Mouse (Mus musculus) CH12F3 (cell line): ENCODE data around the gene Wwp2.

Experiments used
- in situ Hi-C: fragments of 300-500 bp; cut with MboI; formaldehyde crosslinking; loops from 2 replicates; pipeline ENCODE4 v1.14.3; 2020; ENCODE audit warnings: low sequenced_read_pairs

Wwp2 gene

DNA sequence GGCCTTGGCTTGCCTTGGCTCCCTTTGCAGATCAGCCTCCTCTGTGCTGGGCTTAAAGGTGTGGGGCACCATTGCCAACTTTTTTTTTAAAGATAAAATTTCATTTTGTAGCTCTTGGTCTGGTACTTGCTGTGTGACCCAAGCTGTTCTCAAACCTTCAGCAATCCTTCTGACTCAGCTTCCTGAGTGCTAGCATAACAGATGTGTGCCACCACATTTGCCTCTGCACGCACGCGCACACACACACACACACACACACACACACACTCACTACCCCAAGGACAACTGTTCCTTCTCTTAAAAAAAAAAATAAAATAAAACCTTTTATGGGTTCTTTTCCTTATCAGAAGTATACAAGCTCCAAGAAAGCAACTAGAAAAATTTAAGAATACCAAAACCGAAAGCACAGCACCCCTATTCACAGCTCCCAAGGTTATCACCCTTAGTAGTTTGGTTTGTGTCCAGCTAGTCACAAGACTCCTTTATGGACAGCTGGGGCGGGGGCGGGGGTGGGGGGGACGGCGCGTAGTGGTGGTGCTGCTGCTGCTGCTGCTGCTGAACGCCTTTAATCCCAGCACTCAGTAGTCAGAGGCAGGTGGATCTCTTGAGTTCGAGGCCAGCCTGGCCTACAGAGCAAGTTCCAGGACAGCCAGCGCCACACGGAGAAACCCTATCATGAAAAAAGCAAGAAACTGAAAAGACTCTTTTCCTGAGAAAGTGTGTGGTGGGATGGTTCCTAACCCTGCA, 68.2 kb downstream of the Wwp2 start:
- in situ Hi-C loops = no loop called here

GRCm38 (mm10) chr8:107505271-107505670, 69.1 kb downstream of the Wwp2 start:
- in situ Hi-C loops = no loop called here

DNA sequence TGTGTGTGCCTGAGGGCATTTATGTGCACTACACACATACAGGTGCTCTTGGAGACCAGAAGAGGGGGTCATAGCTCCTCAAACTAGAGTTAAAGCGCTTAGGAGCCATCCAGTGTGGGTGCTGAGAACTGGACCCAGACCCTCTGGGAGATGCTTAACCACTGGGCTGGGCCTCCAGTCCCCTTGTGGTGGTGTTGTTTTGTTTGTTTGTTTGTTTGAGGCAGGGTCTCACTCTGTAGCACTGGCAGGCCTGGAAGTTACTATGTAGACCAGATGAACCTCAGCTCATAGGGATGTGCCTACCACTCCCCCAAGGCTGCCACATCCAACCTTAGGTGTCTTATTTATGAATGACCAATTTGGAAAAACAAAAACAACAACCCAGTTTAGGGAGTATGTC, 70.9 kb downstream of the Wwp2 start:
- in situ Hi-C loops = no loop called here

DNA sequence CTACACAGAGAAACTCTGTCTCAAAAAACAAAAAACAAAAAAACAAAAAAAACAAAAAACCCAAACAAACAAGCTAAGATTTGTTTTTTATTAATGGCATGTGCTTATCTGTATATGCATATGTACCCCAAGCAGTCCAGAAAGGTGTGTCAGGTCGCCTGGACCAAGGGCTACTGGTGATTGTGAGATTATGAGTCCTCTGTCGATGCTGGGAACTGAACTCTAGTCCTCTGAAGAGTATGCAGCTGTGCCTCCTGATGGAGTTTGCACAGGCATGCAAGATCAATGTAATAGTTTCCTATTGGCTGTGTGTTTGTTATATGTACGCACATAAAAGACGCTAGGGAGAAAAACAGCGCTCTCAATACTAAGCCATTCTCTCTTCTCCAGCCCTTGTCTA, 74.0 kb downstream of the Wwp2 start:
- in situ Hi-C loops = no loop called here

- in situ Hi-C loops = no loop called here
Measured at GRCm38 (mm10) chr8:107510766-107511165, 74.6 kb downstream of the Wwp2 start.

DNA sequence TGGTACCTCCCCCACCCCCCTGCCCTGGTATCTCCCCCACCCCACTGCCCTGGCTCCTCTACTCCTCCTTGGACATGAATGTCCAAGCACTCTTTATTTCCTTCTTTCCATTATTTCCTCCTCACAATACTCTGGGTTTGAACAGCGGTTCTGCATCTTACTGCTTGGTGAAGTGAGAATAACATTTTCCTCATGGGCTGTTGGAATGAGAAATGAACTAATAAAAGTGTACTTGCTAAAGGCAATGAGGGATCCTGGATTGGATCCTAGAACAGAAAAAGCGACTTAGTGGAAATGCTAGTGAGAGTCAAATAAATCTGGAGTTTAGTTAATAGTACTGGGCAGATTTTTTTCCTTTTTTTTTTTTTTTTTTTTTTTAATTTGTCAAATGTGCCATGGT, 77.1 kb downstream of the Wwp2 start:
- in situ Hi-C loops = no loop called here

DNA sequence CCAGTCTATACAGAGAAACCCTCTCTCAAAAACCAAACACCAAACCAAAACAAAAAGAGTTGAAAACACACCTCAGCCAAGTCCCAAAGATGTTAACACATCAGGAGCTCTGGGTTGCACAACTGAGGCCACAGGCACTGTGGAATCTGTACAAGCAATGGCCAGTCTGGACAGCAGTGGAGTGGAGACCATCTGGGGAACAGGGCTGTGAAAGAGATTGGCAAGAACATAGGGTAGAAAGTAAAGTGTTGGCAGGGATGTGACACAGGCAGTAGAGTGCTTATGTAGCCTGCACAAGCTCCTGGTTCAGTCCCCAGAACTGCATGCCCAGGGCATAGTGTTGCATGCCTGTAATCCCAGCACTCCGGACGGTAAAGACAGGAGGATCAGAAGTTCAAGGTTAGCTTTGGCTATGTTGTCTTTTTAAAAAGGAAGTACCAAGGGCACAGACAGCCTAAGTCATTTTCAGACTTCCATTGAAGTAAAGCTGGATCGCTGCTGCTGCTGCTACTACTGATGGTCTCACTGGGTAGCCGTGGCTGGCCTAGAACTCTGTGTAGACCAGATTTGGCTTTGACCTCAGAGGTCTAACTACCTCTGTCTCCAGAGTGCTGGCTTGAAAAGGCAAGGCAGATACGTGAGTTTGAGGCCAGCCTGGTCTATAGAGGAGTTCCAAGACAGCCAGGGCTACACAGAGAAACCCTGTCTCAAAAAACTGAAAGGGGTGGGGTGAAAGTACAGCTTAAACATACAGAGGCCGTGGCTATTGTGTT, 79.0 kb downstream of the Wwp2 start:
- in situ Hi-C loops = no loop called here

- in situ Hi-C loops = no loop called here
Measured at GRCm38 (mm10) chr8:107518726-107519125, 82.6 kb downstream of the Wwp2 start.

- in situ Hi-C loops = no loop called here
Measured at GRCm38 (mm10) chr8:107519860-107520259, 83.7 kb downstream of the Wwp2 start.

GRCm38 (mm10) chr8:107521788-107522554, 85.8 kb downstream of the Wwp2 start:
- in situ Hi-C loops = no loop called here

GRCm38 (mm10) chr8:107522555-107522833, 86.3 kb downstream of the Wwp2 start:
- in situ Hi-C loops = no loop called here

GRCm38 (mm10) chr8:107524535-107524934, 88.4 kb downstream of the Wwp2 start:
- in situ Hi-C loops = no loop called here

DNA sequence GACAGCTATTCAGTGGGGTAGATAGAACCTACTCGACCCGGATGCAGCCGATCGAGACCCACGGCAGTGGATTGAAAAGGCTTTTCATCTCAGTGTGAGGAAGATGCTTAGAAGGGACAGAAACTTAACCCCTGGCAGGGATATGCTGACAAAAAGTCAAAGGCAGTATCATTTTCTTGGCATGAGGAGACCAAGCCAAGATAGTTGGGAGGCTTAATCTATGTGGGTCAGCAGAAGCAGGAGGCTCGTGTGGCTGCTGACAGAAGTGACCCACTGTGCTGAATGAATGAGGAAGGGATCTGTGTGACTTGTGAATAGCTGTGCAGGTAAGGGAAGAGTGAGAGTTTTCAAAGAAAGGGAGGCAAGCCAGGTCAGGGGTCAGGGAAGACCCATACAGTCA, 92.6 kb downstream of the Wwp2 start:
- in situ Hi-C loops = no loop called here

GRCm38 (mm10) chr8:107537472-107537871, 101.3 kb downstream of the Wwp2 start:
- in situ Hi-C loops = no loop called here

DNA sequence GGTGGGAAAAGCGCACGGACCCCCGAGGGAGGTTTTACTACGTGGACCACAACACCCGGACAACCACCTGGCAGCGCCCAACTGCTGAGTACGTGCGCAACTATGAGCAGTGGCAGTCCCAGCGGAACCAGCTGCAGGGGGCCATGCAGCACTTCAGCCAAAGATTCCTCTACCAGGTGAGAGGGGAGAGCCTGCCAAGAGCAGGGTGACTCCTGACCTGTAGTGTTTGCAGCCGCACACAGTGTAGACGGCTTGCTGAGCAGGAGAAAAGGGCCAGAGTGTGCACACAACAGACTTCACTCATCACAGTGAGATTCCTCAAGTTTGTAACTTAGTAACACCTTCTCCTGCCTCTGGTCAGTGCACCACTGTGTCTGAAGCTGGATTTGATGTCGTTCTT, 104.5 kb downstream of the Wwp2 start:
- in situ Hi-C loops = no loop called here

DNA sequence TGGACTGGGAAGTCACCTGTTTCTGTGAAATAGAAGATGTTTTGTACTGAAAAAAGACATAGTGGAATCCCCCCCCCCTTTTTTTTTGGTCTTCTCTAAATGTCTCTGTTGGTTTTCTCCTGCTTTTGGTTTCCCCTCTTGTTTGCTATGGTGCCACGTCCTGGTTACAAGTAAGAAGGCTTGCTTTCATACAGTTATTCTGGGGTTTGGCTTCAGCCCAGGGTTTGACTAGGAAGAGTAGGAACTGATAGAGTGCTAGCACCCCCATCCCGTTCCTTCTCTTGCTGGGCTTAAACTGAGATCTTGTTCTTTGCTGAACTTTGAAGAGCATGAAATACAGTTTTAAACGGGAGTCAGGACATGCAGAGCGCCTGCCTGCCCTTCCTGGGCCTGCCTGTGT, 105.2 kb downstream of the Wwp2 start:
- in situ Hi-C loops = no loop called here

DNA sequence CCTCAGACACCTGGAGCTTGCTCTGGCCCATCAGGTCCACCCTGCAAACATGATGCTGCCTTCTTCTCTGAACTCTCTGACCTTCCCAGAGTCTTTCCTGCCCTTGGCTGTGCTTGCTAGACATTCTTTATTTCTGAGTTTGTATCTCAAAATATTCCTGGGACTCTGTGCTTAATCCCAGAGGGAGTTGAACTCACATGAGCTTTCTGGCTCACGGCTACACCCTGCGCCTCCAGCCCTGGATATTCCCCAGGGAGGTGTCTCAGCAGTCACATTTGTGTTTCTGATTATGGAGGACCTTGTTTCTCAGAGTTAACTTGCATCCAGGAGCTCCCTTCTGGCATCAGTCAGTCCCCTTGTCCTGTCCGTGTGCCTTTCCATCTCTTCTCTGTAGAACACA, 106.0 kb downstream of the Wwp2 start:
- in situ Hi-C loops = no loop called here

- in situ Hi-C loops = no loop called here
Measured at GRCm38 (mm10) chr8:107543714-107544113, 107.5 kb downstream of the Wwp2 start.

DNA sequence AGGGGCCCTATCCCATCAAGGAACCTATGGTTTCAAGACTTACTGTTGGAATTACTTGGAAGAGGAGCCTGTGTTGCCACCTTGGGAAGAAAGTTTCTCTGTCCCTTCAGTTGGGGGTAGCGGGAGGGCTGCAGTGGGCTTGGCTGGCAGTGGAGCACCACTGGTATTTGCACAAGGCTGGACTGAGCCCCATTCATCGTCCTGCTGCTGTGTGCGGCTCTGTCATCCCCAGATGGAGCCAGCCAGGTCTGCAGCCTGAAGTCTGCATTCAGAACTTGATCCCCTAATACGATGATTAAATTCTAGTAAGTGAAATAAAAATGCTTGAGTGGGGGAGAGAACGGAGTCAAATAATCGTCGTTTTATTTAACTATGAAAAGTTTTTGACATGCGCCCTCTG, 108.0 kb downstream of the Wwp2 start:
- in situ Hi-C loops = no loop called here

- in situ Hi-C loops = no loop called here
Measured at GRCm38 (mm10) chr8:107544651-107545174, 108.5 kb downstream of the Wwp2 start.

- in situ Hi-C loops = no loop called here
Measured at GRCm38 (mm10) chr8:107545621-107546152, 109.5 kb downstream of the Wwp2 start.
